Mouse (Mus musculus): ENCODE data around the gene Defa37. TPM values are rescaled to one million over a fixed set of nuclear protein-coding genes. Genes with fewer than 3 reads are reported as not detected.
"Not testable (repeated sequence)": the region's sequence is repeated elsewhere in the genome, so short reads cannot be mapped to it uniquely, and the experiment has no call there.

Gene Defa37
- total RNA-seq (2014; rRNA removed) (not detected in 2 replicates), polyA plus RNA-seq (2012; rRNA removed) (not detected in 2 replicates)

DNA sequence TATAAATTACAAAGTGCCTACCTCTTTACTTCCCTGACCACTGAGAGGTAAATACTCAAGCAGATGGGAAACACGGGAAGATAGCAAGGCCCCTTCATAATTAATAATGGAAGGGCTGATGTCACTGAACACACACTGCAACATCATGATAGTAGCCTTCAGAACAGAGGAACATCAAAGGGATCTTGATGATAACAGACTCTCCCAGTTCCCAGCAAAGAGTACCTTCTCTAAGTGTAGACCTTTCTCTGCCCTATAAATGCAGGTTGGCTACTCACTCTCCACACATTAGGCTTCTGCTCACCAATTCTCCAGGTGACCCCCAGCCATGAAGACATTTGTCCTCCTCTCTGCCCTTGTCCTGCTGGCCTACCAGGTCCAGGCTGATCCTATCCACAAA, at the start of gene Defa37:
Defa37 (plus strand) TSS at position 301 of the 400 bp plus-strand sequence.
- not testable (repeated sequence) for H3K79me2 ChIP-seq (ENCODE audit: control insufficient read depth, insufficient read depth, low read length); H3K9ac ChIP-seq (ENCODE audit: low read depth, low read length); H3K27ac ChIP-seq (replicated peaks; ENCODE audit: insufficient read depth, low read depth, low read length); H3K4me3 ChIP-seq (ENCODE audit: insufficient read depth, low read depth, low read length); H3K27me3 ChIP-seq (ENCODE audit: control insufficient read depth, insufficient read depth, low read length); DNase-seq (ENCODE audit: extremely low read depth, low read depth, low spot score); H3K36me3 ChIP-seq (ENCODE audit: control insufficient read depth, insufficient read depth, low read length); H3K4me1 ChIP-seq (ENCODE audit: control insufficient read depth, insufficient read depth, low read length)
- WGBS, result no CpG with 5 or more reads among the region's 1 CpGs

DNA sequence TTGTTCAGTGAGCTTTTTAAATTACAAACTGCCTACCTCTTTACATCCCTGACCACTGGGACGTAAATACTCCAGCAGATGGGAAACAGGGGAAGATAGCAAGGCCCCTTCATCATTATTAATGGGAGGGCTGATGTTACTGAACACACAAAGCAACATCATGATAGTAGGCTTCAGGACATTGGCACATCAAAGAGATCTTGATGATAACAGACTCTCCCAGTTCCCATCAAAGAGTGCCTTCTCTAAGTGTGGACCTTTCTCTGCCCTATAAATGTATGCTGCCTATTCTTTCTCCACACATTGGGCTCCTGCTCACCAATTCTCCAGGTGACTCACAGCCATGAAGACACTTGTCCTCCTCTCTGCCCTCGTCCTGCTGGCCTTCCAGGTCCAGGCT, 36.5 kb upstream of the Defa37 start, which contains the start of gene Defa32:
Defa32 (plus strand) TSS at position 301 of the 400 bp plus-strand sequence.
- not testable (repeated sequence) for H3K4me1 ChIP-seq (ENCODE audit: control insufficient read depth, insufficient read depth, low read length); H3K36me3 ChIP-seq (ENCODE audit: control insufficient read depth, insufficient read depth, low read length); H3K4me3 ChIP-seq (ENCODE audit: insufficient read depth, low read depth, low read length); H3K27me3 ChIP-seq (ENCODE audit: control insufficient read depth, insufficient read depth, low read length); H3K27ac ChIP-seq (replicated peaks; ENCODE audit: insufficient read depth, low read depth, low read length); DNase-seq (ENCODE audit: extremely low read depth, low read depth, low spot score); H3K9ac ChIP-seq (ENCODE audit: low read depth, low read length); H3K79me2 ChIP-seq (ENCODE audit: control insufficient read depth, insufficient read depth, low read length)
- WGBS, result no CpG with 5 or more reads among the region's 2 CpGs

DNA sequence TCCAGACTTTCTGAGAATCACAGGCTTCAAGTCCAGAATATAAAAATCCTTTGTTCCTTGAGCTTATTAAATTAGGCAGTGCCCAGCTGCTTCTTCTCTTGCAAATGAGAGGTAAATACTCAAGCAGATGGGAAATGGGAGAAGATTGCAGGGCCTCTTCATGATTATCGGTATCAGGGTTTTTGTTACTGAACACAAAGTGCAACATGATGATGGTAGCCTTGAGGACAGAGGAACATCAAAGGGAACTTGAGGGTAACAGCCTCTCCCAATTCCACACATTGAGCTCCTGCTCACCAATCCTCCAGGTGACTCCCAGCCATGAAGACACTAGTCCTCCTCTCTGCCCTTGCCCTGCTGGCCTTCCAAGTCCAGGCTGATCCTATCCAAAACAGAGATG, 17.5 kb downstream of the Defa37 start, which contains the start of gene Defa28:
Defa28 (plus strand) TSS at position 301 of the 400 bp plus-strand sequence.
- not testable (repeated sequence) for H3K36me3 ChIP-seq (ENCODE audit: control insufficient read depth, insufficient read depth, low read length); H3K4me1 ChIP-seq (ENCODE audit: control insufficient read depth, insufficient read depth, low read length); H3K79me2 ChIP-seq (ENCODE audit: control insufficient read depth, insufficient read depth, low read length); H3K9ac ChIP-seq (ENCODE audit: low read depth, low read length); H3K27me3 ChIP-seq (ENCODE audit: control insufficient read depth, insufficient read depth, low read length); H3K4me3 ChIP-seq (ENCODE audit: insufficient read depth, low read depth, low read length); DNase-seq (ENCODE audit: extremely low read depth, low read depth, low spot score); H3K27ac ChIP-seq (replicated peaks; ENCODE audit: insufficient read depth, low read depth, low read length)
- no CpG with 5 or more reads among the region's 1 CpGs for whole genome bisulfite sequencing

DNA sequence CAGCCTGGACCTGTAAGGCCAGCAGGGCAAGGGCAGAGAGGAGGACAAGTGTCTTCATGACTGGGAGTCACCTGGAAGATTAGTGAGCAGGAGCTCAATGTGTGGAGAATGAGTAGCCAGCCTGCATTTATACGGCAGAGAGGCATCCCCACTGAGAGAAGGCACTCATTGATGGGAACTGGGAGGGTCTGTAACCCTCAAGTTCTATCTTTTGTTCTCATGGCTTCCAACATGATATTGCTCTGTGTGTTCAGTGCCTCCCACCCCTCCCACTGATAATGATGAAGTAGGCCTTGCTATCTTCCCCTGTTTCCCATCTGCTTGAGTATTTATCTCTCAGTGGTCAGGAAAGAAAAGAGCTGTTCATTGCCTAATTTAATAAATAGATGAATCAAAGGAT, 29.2 kb downstream of the Defa37 start, which contains the start of gene Gm7861:
Gm7861 (minus strand) TSS at position 101 of the 400 bp plus-strand sequence.
- no CpG with 5 or more reads among the region's 1 CpGs for WGBS
- not testable (repeated sequence) for H3K36me3 ChIP-seq (ENCODE audit: control insufficient read depth, insufficient read depth, low read length); H3K27me3 ChIP-seq (ENCODE audit: control insufficient read depth, insufficient read depth, low read length); H3K27ac ChIP-seq (replicated peaks; ENCODE audit: insufficient read depth, low read depth, low read length); H3K79me2 ChIP-seq (ENCODE audit: control insufficient read depth, insufficient read depth, low read length); H3K4me3 ChIP-seq (ENCODE audit: insufficient read depth, low read depth, low read length); DNase-seq (ENCODE audit: extremely low read depth, low read depth, low spot score); H3K9ac ChIP-seq (ENCODE audit: low read depth, low read length); H3K4me1 ChIP-seq (ENCODE audit: control insufficient read depth, insufficient read depth, low read length)

Other genes starting within 250 kb of the Defa37 start
- not detected in 2 replicates for gene Defa27, start 249.8 kb upstream of the Defa37 start, total RNA-seq (2014; rRNA removed)
- not detected in 2 replicates for gene Defa27, start 249.8 kb upstream of the Defa37 start, polyA plus RNA-seq (2012; rRNA removed)
- gene Defa29, start 238.4 kb upstream of the Defa37 start, total RNA-seq (2014; rRNA removed), result not detected in 2 replicates
- not detected in 2 replicates for gene Defa29, start 238.4 kb upstream of the Defa37 start, polyA plus RNA-seq (2012; rRNA removed)
- not detected in 2 replicates for gene Defa2, start 186.9 kb upstream of the Defa37 start, total RNA-seq (2014; rRNA removed)
- gene Defa2, start 186.9 kb upstream of the Defa37 start, polyA plus RNA-seq (2012; rRNA removed), result not detected in 2 replicates
- gene Defa33, start 173.6 kb upstream of the Defa37 start, total RNA-seq (2014; rRNA removed), result not detected in 2 replicates
- not detected in 2 replicates for gene Defa33, start 173.6 kb upstream of the Defa37 start, polyA plus RNA-seq (2012; rRNA removed)
- gene Defa36, start 138.0 kb upstream of the Defa37 start, total RNA-seq (2014; rRNA removed), result not detected in 2 replicates
- not detected in 2 replicates for gene Defa36, start 138.0 kb upstream of the Defa37 start, polyA plus RNA-seq (2012; rRNA removed)
- gene Gm7849, start 108.8 kb upstream of the Defa37 start, total RNA-seq (2014; rRNA removed), result not detected in 2 replicates
- gene Gm7849, start 108.8 kb upstream of the Defa37 start, polyA plus RNA-seq (2012; rRNA removed), result not detected in 2 replicates
- gene Defa20, start 56.1 kb upstream of the Defa37 start, total RNA-seq (2014; rRNA removed), result not detected in 2 replicates
- not detected in 2 replicates for gene Defa20, start 56.1 kb upstream of the Defa37 start, polyA plus RNA-seq (2012; rRNA removed)
- not detected in 2 replicates for gene Defa32, start 36.4 kb upstream of the Defa37 start, total RNA-seq (2014; rRNA removed)
- not detected in 2 replicates for gene Defa32, start 36.4 kb upstream of the Defa37 start, polyA plus RNA-seq (2012; rRNA removed)
- not detected in 2 replicates for gene Defa28, start 17.6 kb downstream of the Defa37 start, total RNA-seq (2014; rRNA removed)
- gene Defa28, start 17.6 kb downstream of the Defa37 start, polyA plus RNA-seq (2012; rRNA removed), result not detected in 2 replicates
- gene Gm7861, start 29.1 kb downstream of the Defa37 start, total RNA-seq (2014; rRNA removed), result not detected in 2 replicates
- not detected in 2 replicates for gene Gm7861, start 29.1 kb downstream of the Defa37 start, polyA plus RNA-seq (2012; rRNA removed)
- not detected in 2 replicates for gene Defa26, start 52.8 kb downstream of the Defa37 start, total RNA-seq (2014; rRNA removed)
- gene Defa26, start 52.8 kb downstream of the Defa37 start, polyA plus RNA-seq (2012; rRNA removed), result not detected in 2 replicates
- not detected in 2 replicates for gene Defa17, start 90.4 kb downstream of the Defa37 start, total RNA-seq (2014; rRNA removed)
- gene Defa17, start 90.4 kb downstream of the Defa37 start, polyA plus RNA-seq (2012; rRNA removed), result not detected in 2 replicates
- not detected in 2 replicates for gene Defa34, start 100.4 kb downstream of the Defa37 start, total RNA-seq (2014; rRNA removed)
- gene Defa34, start 100.4 kb downstream of the Defa37 start, polyA plus RNA-seq (2012; rRNA removed), result not detected in 2 replicates
- gene AY761184, start 138.3 kb downstream of the Defa37 start, total RNA-seq (2014; rRNA removed), result not detected in 2 replicates
- gene AY761184, start 138.3 kb downstream of the Defa37 start, polyA plus RNA-seq (2012; rRNA removed), result not detected in 2 replicates
- gene Defa24, start 169.1 kb downstream of the Defa37 start, total RNA-seq (2014; rRNA removed), result not detected in 2 replicates
- gene Defa24, start 169.1 kb downstream of the Defa37 start, polyA plus RNA-seq (2012; rRNA removed), result not detected in 2 replicates

Data from liver, adult 2 months (tissue).